Mouse (Mus musculus) intestine, embryonic 14.5 days (tissue): ENCODE data around the gene Eif3l. TPM values are rescaled to one million over a fixed set of nuclear protein-coding genes. Genes with fewer than 3 reads are reported as not detected.
A peak's percentile ranks its signal among the peaks of the same experiment; 100 is the strongest.

Experiments used
- ATAC-seq: fragments of 200-750 bp; cut with Nextera tagmentation; replicated peaks from 2 replicates; pipeline ENCODE4 v1.8.0; 2017; ENCODE audit warnings: low read depth, moderate number of reproducible peaks, moderate TSS enrichment, moderate library complexity; ENCODE audit not compliant: low FRiP score, low TSS enrichment
- DNase-seq: peaks from one replicate; pipeline ENCODE4 v3.0.0-alpha.2; 2018; ENCODE audit warnings: low spot score
- H3K27ac ChIP-seq: fragments of 300-500 bp; sonication (generic); 2 replicates; pipeline ENCODE4 v1.5.1; 2014; ENCODE audit warnings: low read depth, mild to moderate bottlenecking, control low read depth
- H3K27me3 ChIP-seq: fragments of 300-500 bp; sonication (generic); replicated peaks from 2 replicates; pipeline ENCODE4 v1.6.1; 2014; ENCODE audit warnings: low read length, control low read depth; ENCODE audit not compliant: control insufficient read depth, insufficient read depth
- H3K36me3 ChIP-seq: fragments of 300-500 bp; sonication (generic); 2 replicates; pipeline ENCODE4 v1.6.1; 2014; ENCODE audit warnings: low read length, control low read depth; ENCODE audit not compliant: control insufficient read depth, insufficient read depth
- H3K4me1 ChIP-seq: fragments of 300-500 bp; sonication (generic); replicated peaks from 2 replicates; pipeline ENCODE4 v1.6.1; 2014; ENCODE audit warnings: low read length, control low read depth, mixed read lengths; ENCODE audit not compliant: control insufficient read depth, insufficient read depth
- H3K4me2 ChIP-seq: fragments of 300-500 bp; sonication (generic); 2 replicates; pipeline ENCODE4 v1.6.1; 2014; ENCODE audit warnings: low read length
- H3K4me3 ChIP-seq: fragments of 300-500 bp; sonication (generic); 2 replicates; pipeline ENCODE4 v1.5.1; 2014; ENCODE audit warnings: low read depth, low read length, control low read depth, mixed read lengths
- H3K9ac ChIP-seq: fragments of 300-500 bp; sonication (generic); 2 replicates; pipeline ENCODE4 v1.6.1; 2014; ENCODE audit warnings: mild to moderate bottlenecking, low read length
- H3K9me3 ChIP-seq: fragments of 300-500 bp; sonication (generic); 2 replicates; pipeline ENCODE4 v1.6.1; 2016; ENCODE audit warnings: low read length, control low read depth; ENCODE audit not compliant: control insufficient read depth
- WGBS: fragments of 180-500 bp; shearing (Covaris S2); extraction: QIAGEN DNeasy Blood & Tissue Kit; methylation state at CpG from one replicate; pipeline ENCODE4 v1.1.7; 2014; 5-methylcytosine and 5-hydroxymethylcytosine counted together
- polyA plus RNA-seq: library from polyadenylated mRNA; unstranded; fragments of >200 nt; fragmentation: Nextera tagmentation; extraction: Ambion mirVana; gene quantifications from 2 replicates; pipeline ENCODE4 v1.2.1, GENCODE M21; 2014

The Eif3l gene
- polyA plus RNA-seq, 1 experiment from 2014 or later, result 244 TPM

- H3K27ac ChIP-seq, result no peak overlapping the region
- no peak overlapping the region for H3K4me3 ChIP-seq
- no peaks in the 10 kb centered on the region; the same call in 1 of the 2 replicates for H3K9me3 ChIP-seq
- 68% methylated on average over 5 of the region's 5 CpGs for WGBS
- H3K9ac ChIP-seq, result no peak overlapping the region
- no peak for ATAC-seq
- peak; percentile 66 for DNase-seq
- H3K4me1 ChIP-seq, result peaks cover 12% of the 10 kb centered on the region
- peaks cover under 1% of the 10 kb centered on the region; the same call in 1 of the 2 replicates for H3K36me3 ChIP-seq
- H3K27me3 ChIP-seq, result no peaks in the 10 kb centered on the region
- no peak overlapping the region for H3K4me2 ChIP-seq
Observed at GRCm38 (mm10) chr15:79071117-79072039, 3.6 kb upstream of the Eif3l start.

- Histone ChIP-seq H3K9ac (no peak overlapping the region), H3K4me3 (no peak overlapping the region), H3K4me2 (no peak overlapping the region), H3K27ac (no peak overlapping the region), H3K9me3 (no peaks in the 10 kb centered on the region), H3K36me3 (peaks cover 24% of the 10 kb centered on the region), H3K4me1 (peaks cover 14% of the 10 kb centered on the region), H3K27me3 (no peaks in the 10 kb centered on the region)
- ATAC-seq (no peak), DNase-seq (no peak)
Observed at GRCm38 (mm10) chr15:79073752-79074151, 1.2 kb upstream of the Eif3l start.

- peak overlapping the region; percentile 48 for H3K9ac ChIP-seq
- peak overlapping the region; percentile 60 for H3K4me3 ChIP-seq
- peaks cover 31% of the 10 kb centered on the region for H3K36me3 ChIP-seq
- no peak for ATAC-seq
- no peak for DNase-seq
- peaks cover 14% of the 10 kb centered on the region for H3K4me1 ChIP-seq
- no peaks in the 10 kb centered on the region for H3K27me3 ChIP-seq
- peak overlapping the region; percentile 57; the same call in 1 of the 2 replicates for H3K27ac ChIP-seq
- WGBS, result 32% methylated on average over 10 of the region's 10 CpGs
- H3K4me2 ChIP-seq, result peak overlapping the region; percentile 67
- H3K9me3 ChIP-seq, result no peaks in the 10 kb centered on the region
Observed at GRCm38 (mm10) chr15:79074446-79074845, 533 bp upstream of the Eif3l start.

- no peak for DNase-seq
- peak overlapping the region; percentile 62 for H3K9ac ChIP-seq
- WGBS, result 34% methylated on average over 15 of the region's 15 CpGs
- no peak for ATAC-seq
- H3K36me3 ChIP-seq, result peaks cover 43% of the 10 kb centered on the region
- no peaks in the 10 kb centered on the region for H3K9me3 ChIP-seq
- peaks cover 14% of the 10 kb centered on the region for H3K4me1 ChIP-seq
- H3K27me3 ChIP-seq, result no peaks in the 10 kb centered on the region
- H3K4me3 ChIP-seq, result peak overlapping the region; percentile 60
- peak overlapping the region; percentile 67 for H3K4me2 ChIP-seq
- no peak overlapping the region for H3K27ac ChIP-seq
Observed at GRCm38 (mm10) chr15:79075658-79076365, 833 bp downstream of the Eif3l start.

GRCm38 (mm10) chr15:79079567-79079966, 4.6 kb downstream of the Eif3l start:
- ATAC-seq (no peak), DNase-seq (no peak)
- no peak overlapping the region for H3K9ac ChIP-seq
- H3K36me3 ChIP-seq, result peaks cover 81% of the 10 kb centered on the region
- H3K9me3 ChIP-seq, result no peaks in the 10 kb centered on the region
- H3K4me2 ChIP-seq, result no peak overlapping the region
- 86% methylated on average over 7 of the region's 7 CpGs for WGBS
- no peaks in the 10 kb centered on the region for H3K27me3 ChIP-seq
- no peak overlapping the region for H3K4me3 ChIP-seq
- peaks cover 11% of the 10 kb centered on the region for H3K4me1 ChIP-seq
- no peak overlapping the region for H3K27ac ChIP-seq

- H3K4me3 ChIP-seq, result no peak overlapping the region
- peak overlapping the region; percentile 80; the same call in 1 of the 2 replicates for H3K27ac ChIP-seq
- 73% methylated on average over 6 of the region's 6 CpGs for WGBS
- H3K9ac ChIP-seq, result no peak overlapping the region
- H3K27me3 ChIP-seq, result no peaks in the 10 kb centered on the region
- ATAC-seq, result no peak
- peaks cover 17% of the 10 kb centered on the region for H3K4me1 ChIP-seq
- no peaks in the 10 kb centered on the region for H3K9me3 ChIP-seq
- H3K36me3 ChIP-seq, result peaks cover 86% of the 10 kb centered on the region
- no peak overlapping the region for H3K4me2 ChIP-seq
- DNase-seq, result no peak
Observed at GRCm38 (mm10) chr15:79092284-79092683, 17.3 kb downstream of the Eif3l start.

- Histone ChIP-seq H3K9ac (no peak overlapping the region), H3K36me3 (peaks cover 79% of the 10 kb centered on the region), H3K27ac (peak overlapping the region; percentile 80)
Observed at GRCm38 (mm10) chr15:79093083-79093839, 18.3 kb downstream of the Eif3l start.

GRCm38 (mm10) chr15:79095483-79095882, 20.5 kb downstream of the Eif3l start:
- no peak overlapping the region for H3K27ac ChIP-seq
- no peak overlapping the region for H3K4me2 ChIP-seq
- H3K9me3 ChIP-seq, result no peaks in the 10 kb centered on the region
- peaks cover 57% of the 10 kb centered on the region for H3K36me3 ChIP-seq
- no peak overlapping the region for H3K9ac ChIP-seq
- H3K27me3 ChIP-seq, result no peaks in the 10 kb centered on the region
- ATAC-seq (no peak), DNase-seq (no peak)
- H3K4me1 ChIP-seq, result peaks cover 27% of the 10 kb centered on the region
- H3K4me3 ChIP-seq, result no peak overlapping the region
- 84% methylated on average over 5 of the region's 5 CpGs for WGBS

More at GRCm38 (mm10) chr15:79093083-79093839, 18.3 kb downstream of the Eif3l start:
- Histone ChIP-seq H3K4me1 (peaks cover 25% of the 10 kb centered on the region), H3K27me3 (no peaks in the 10 kb centered on the region), H3K4me2 (no peak overlapping the region), H3K9me3 (no peaks in the 10 kb centered on the region), H3K4me3 (no peak overlapping the region)
- DNase-seq (peak; percentile 60), ATAC-seq (peak; percentile 58)
- WGBS, result 52% methylated on average over 7 of the region's 7 CpGs
